Mouse (Mus musculus) spleen, adult 2 months (tissue): ENCODE data around the gene Sdc3.

Source experiments
- CTCF ChIP-seq: fragments of 200-500 bp; IDR thresholded peaks from 2 replicates; pipeline ENCODE4 v1.5.1; 2011; ENCODE audit warnings: mild to moderate bottlenecking, inconsistent platforms; ENCODE audit not compliant: insufficient read depth, insufficient read length, insufficient replicate concordance; ENCODE audit errors: extremely low read depth
- POLR2A ChIP-seq: fragments of 200-500 bp; IDR thresholded peaks from 2 replicates; pipeline ENCODE4 v1.6.1; 2011; ENCODE audit warnings: low read depth, low read length, inconsistent platforms

DNA sequence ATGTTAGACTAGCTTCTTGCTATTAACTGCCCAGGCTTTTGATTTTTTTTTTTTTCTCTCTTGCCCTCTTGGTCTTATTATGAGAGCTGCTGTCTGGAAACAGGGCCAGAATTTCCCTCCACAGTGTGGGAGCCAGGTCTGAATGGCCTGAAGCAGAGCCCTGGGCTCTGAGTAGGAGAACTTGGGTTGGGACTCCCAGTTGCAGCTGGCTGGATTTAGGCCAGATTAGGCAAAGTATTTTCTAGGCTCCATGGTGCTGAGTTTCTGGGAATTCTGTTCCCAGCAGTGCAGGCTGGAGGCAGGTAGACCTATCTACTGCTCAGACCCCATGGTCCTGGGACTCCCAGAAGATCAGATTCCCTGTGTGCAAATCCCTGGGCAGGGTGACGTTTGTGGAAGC, 6.1 kb downstream of the Sdc3 start:
- no peak for TF ChIP-seq POLR2A
- TF ChIP-seq CTCF, result no peak
